Mouse (Mus musculus) ES-Bruce4 (cell line): Measurements from ENCODE around the gene Rps5. TPM values are rescaled to one million over a fixed set of nuclear protein-coding genes. Genes with fewer than 3 reads are reported as not detected.
"Not testable (repeated sequence)": the region's sequence is repeated elsewhere in the genome, so short reads cannot be mapped to it uniquely, and the experiment has no call there.

Source experiments
- H3K27ac ChIP-seq: 2 replicates; pipeline ENCODE4 v1.5.1; 2012; ENCODE audit warnings: low read length, inconsistent platforms; ENCODE audit not compliant: insufficient read depth
- H3K27me3 ChIP-seq: 2 replicates; pipeline ENCODE4 v1.6.1; 2012; ENCODE audit warnings: mild to moderate bottlenecking, low read length, inconsistent platforms; ENCODE audit not compliant: control insufficient read depth, poor library complexity, insufficient read depth, severe bottlenecking
- H3K36me3 ChIP-seq: 2 replicates; pipeline ENCODE4 v1.6.1; 2012; ENCODE audit warnings: inconsistent platforms, mild to moderate bottlenecking, low read length, moderate library complexity; ENCODE audit not compliant: control insufficient read depth, poor library complexity, insufficient read depth, severe bottlenecking
- H3K4me1 ChIP-seq: one replicate; pipeline ENCODE4 v1.8.1; 2011; ENCODE audit warnings: low read length; ENCODE audit not compliant: control insufficient read depth, insufficient read depth
- H3K4me3 ChIP-seq: 2 replicates; pipeline ENCODE4 v1.5.1; 2011; ENCODE audit warnings: low read depth, mild to moderate bottlenecking, low read length
- H3K9ac ChIP-seq: 2 replicates; pipeline ENCODE4 v1.6.1; 2012; ENCODE audit warnings: low read depth, mild to moderate bottlenecking, inconsistent platforms; ENCODE audit not compliant: poor library complexity, severe bottlenecking
- H3K9me3 ChIP-seq: replicated peaks from 2 replicates; pipeline ENCODE4 v1.6.1; 2012; ENCODE audit warnings: mild to moderate bottlenecking, low read length, inconsistent platforms; ENCODE audit not compliant: control insufficient read depth, poor library complexity, insufficient read depth, severe bottlenecking
- CTCF ChIP-seq: IDR thresholded peaks from one replicate; pipeline ENCODE4 v1.8.1; 2011; ENCODE audit warnings: low read depth, low read length
- EP300 ChIP-seq: IDR thresholded peaks from 2 replicates; pipeline ENCODE4 v1.6.1; 2011; ENCODE audit warnings: low read depth, low read length; ENCODE audit not compliant: insufficient read depth
- POLR2A ChIP-seq: IDR thresholded peaks from one replicate; pipeline ENCODE4 v1.8.1; 2011; ENCODE audit warnings: low read length; ENCODE audit not compliant: insufficient read depth
- polyA plus RNA-seq: library from polyadenylated mRNA; stranded (reverse); fragments of >200 nt; gene quantifications from 2 replicates; pipeline ENCODE4 v1.2.4, GENCODE M21; 2011; ENCODE audit warnings: low read depth; ENCODE audit not compliant: missing spikeins, insufficient read depth, insufficient read length

Gene Rps5
- polyA plus RNA-seq, 1 experiment, result 1,704 TPM

- Histone ChIP-seq H3K27me3 (no peaks in the 10 kb centered on the region), H3K36me3 (peaks cover 33% of the 10 kb centered on the region), H3K4me3 (peak overlapping the region; percentile 91), H3K27ac (peak overlapping the region; percentile 95), H3K9ac (peak overlapping the region; percentile 41), H3K4me1 (no peaks in the 10 kb centered on the region), H3K9me3 (no peaks in the 10 kb centered on the region)
- no peak for TF ChIP-seq CTCF
- TF ChIP-seq POLR2A, result peak; percentile 76
- peak; percentile 92 for TF ChIP-seq EP300
Measured at GRCm38 (mm10) chr7:12903623-12904022, 18.5 kb upstream of the Rps5 start.

- H3K9ac ChIP-seq, result no peak overlapping the region
- no peak for TF ChIP-seq CTCF
- TF ChIP-seq EP300, result no peak
- no peak for TF ChIP-seq POLR2A
- no peak overlapping the region for H3K4me3 ChIP-seq
- no peaks in the 10 kb centered on the region for H3K4me1 ChIP-seq
- H3K9me3 ChIP-seq, result no peaks in the 10 kb centered on the region
- H3K27ac ChIP-seq, result no peak overlapping the region
- H3K36me3 ChIP-seq, result peaks cover 34% of the 10 kb centered on the region
- H3K27me3 ChIP-seq, result no peaks in the 10 kb centered on the region
Measured at GRCm38 (mm10) chr7:12905146-12905545, 16.9 kb upstream of the Rps5 start.

DNA sequence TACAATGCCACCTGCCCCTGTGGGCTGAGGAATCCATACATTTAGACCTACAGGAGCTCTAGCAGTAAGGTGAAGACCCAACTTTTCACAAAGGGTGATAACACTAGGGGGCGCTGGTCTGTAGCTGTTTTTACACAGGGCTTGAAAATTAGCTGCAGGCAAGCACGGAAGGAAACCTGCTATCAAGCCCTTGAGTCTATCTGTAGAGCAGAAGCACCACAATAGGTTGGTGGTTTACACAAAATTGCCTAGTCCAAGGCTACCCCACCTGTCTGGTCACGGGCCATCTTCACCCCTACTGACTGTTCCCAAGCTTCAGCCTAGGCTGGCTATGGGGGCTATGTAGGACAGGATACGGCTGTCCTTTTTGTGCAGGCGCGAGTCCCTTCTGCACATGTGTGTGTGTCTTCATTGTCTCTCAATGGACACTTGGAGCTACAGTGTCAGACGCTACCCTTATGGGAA is 12.6 kb upstream of the Rps5 start:
- peak overlapping the region; percentile 36 for H3K9ac ChIP-seq
- H3K4me1 ChIP-seq, result no peaks in the 10 kb centered on the region
- H3K9me3 ChIP-seq, result no peaks in the 10 kb centered on the region
- no peaks in the 10 kb centered on the region for H3K27me3 ChIP-seq
- TF ChIP-seq CTCF, result peak; percentile 6
- no peak for TF ChIP-seq EP300
- TF ChIP-seq POLR2A, result peak; percentile 33
- H3K36me3 ChIP-seq, result peaks cover 34% of the 10 kb centered on the region
- H3K4me3 ChIP-seq, result peak overlapping the region; percentile 90
- peak overlapping the region; percentile 79 for H3K27ac ChIP-seq

DNA sequence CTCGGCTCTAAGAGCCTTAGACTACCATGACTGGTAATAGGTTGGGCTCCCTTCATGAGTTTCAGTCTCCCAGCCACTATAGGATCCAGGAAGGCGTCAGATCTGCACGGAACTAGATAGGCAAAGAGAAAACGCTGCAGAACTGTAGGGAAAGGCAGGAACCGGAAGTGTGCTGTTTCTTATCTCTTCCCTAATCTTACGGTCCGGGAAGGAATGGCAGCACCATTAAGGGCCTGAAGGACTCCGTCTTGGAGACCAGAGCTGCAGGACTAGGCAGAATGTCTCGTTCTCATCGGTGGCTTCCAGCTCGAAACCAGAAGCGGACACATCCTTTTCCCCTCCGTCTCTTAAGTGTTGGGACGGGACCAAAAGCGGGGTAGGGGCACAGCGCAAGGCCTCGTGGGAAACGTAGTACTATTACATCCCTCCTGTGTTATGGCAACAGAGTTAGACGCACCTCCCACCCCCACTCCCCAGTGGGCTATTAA is 11.9 kb upstream of the Rps5 start:
- no peaks in the 10 kb centered on the region for H3K4me1 ChIP-seq
- peak overlapping the region; percentile 90 for H3K4me3 ChIP-seq
- H3K9me3 ChIP-seq, result no peaks in the 10 kb centered on the region
- peak overlapping the region; percentile 79 for H3K27ac ChIP-seq
- H3K27me3 ChIP-seq, result no peaks in the 10 kb centered on the region
- H3K9ac ChIP-seq, result peak overlapping the region; percentile 36
- H3K36me3 ChIP-seq, result peaks cover 33% of the 10 kb centered on the region
- TF ChIP-seq EP300 (no peak), POLR2A (no peak), CTCF (no peak)

DNA sequence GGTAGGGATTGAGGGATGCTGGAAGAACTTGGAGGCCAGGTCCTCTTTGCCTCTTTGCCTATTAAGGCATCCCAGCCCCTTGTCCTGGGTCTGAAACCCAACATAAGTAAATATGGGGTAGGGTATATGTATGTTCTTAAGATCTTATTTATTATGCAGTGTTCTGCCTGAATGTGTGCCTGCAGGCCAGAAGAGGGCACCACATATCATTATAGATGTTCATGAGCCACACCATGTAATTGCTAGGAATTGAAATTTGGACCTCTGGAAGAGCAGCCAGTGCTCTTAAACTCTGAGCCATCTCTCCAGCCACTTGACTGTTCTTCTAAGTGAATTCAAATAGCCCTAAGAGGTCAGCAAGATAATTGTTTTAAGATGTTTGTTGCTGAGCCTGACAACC is 8.5 kb upstream of the Rps5 start:
- no peaks in the 10 kb centered on the region for H3K9me3 ChIP-seq
- no peak overlapping the region for H3K4me3 ChIP-seq
- TF ChIP-seq EP300 (no peak), POLR2A (no peak), CTCF (no peak)
- H3K36me3 ChIP-seq, result peaks cover 1% of the 10 kb centered on the region
- no peak overlapping the region for H3K27ac ChIP-seq
- H3K9ac ChIP-seq, result no peak overlapping the region
- H3K27me3 ChIP-seq, result no peaks in the 10 kb centered on the region; the same call in 1 of the 2 replicates
- H3K4me1 ChIP-seq, result no peaks in the 10 kb centered on the region

- H3K4me3 ChIP-seq, H3K27ac ChIP-seq, H3K9me3 ChIP-seq, H3K4me1 ChIP-seq, H3K27me3 ChIP-seq: not testable (repeated sequence)
- Histone ChIP-seq H3K36me3 (peaks cover 29% of the 10 kb centered on the region), H3K9ac (peak overlapping the region; percentile 39; the same call in 1 of the 2 replicates)
Measured at GRCm38 (mm10) chr7:12920495-12920894, 1.6 kb upstream of the Rps5 start.
